Mouse (Mus musculus) layer of hippocampus, adult 8-10 months (tissue): ENCODE measurements at regions not wholly inside any gene's neighbourhood (a gene's known extent, or its start where the extent isn't known, plus 50 kb on each side); places are given as distances from the start of the nearest gene placed in this dataset.

Experiments
- DNase-seq, 2 experiments: peaks; one replicate each; pipeline ENCODE4 v3.0.0; 2022; ENCODE audit warnings: low spot score in 2 of 2
- microRNA-seq, 2 experiments: library from miRNA; unstranded; fragments of <30 nt; microRNA quantifications; one replicate each; pipeline ENCODE4 v1.2.0; 2022

GRCm38 (mm10) chr1:195312426-195312825 is 135.9 kb upstream of the Cr2 start:
- DNase-seq: no peak

DNA sequence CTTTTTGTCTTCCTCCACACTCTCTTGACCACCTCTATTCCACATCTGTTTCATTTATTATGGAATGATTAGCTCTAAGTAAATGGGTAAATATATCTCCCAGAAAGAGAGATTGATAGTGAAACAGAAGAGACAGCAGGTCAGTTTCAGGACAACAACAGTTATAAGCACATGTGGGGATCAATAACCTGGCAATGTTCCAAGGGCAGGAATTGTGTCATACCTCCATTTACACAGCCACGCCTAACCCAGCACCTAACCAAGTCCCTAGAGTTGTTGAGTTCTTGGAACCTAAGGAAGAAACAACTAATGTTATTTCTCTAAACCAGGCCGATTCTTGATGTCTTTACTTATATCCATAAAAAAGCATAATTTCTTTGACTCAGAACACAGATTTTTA is 108.6 kb upstream of the Cr2 start:
- no peak for DNase-seq

DNA sequence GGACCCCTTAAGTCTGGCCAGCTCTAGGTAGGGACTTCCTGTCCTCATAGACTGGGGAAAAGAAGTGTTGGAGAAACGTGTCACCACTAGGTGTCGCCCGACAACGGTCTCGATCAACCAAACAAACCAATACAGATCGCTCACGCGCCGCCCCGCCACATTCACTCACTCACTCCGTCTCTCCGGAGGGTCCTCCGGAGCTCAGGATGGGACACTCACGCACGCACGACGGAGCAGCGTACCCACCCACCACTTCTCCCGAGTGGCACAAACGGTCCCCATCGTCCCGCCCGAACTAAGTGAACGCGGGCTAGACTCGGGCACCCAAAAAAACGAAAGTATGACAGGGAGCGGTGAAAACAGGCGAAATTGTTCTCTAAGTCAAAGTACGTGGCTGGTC is 65.0 kb upstream of the Cr2 start:
- DNase-seq: peak; percentile 90 to 96

DNA sequence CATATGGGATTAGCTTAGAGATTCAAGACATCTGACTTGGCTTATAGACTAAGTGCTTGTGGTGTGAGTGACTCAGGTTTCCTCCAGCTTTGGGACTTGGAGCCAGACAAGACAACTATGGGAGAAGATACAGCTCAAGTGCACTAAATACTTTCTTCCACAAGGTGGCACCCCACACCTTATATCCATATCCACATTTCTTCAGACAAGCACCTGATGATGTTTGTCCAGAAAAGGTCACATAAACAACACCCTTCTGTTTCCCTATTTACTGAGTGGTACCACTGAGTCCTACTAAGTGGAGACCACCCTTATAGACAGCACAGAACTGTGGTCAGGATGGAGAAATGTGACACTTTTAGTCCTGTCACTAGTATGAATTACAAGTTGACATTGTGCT is 56.1 kb upstream of the Cr2 start:
- DNase-seq: peak; percentile 13 to 55

GRCm38 (mm10) chr1:195227007-195227406 is 50.5 kb upstream of the Cr2 start:
- no peak for DNase-seq

Small RNA genes in the stretch of these regions (microRNA-seq; reads per million reads assigned to microRNA genes)
- 0 reads per million in 2 experiments for gene Gm24802
